In the genomic region with DNA sequence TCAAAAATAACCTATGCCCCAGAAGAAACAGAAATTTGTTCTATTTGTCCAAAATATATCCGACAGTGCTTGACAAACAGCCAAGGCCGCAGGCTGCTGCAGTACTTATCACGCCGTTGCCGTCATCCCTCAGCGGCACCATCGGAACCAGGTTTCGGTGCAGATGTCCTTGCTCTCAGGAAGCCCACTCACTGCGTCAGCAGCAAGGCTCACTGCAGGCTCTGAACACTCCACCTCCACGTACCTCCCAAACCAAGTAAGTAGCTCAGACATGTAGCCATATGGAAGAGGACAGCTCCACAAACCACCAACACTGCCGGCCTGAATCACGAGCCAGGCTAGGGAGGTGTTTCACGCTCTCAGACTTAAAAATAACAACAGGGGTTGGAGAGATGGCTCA, we compare ENCODE assay signal across 17 mouse cellular contexts. TPM values are rescaled to one million over a fixed set of nuclear protein-coding genes. Genes with fewer than 3 reads are reported as not detected.
DNase-seq lines count a peak whose midpoint lies in the region; ATAC-seq lines count a peak whose summit lies in the region.
"Had no signal": no experiment of that assay in that cellular context is flagged by ENCODE, and none has a peak within 500 bp of the region (broad histone marks: within the 10 kb centered on the region; RNA-seq: fewer than 3 reads in every experiment).

No protein-coding gene starts in this region.

- ATAC-seq in liver, embryonic 11.5 days (replicated peaks; ENCODE audit: low FRiP score): no peak
- ATAC-seq: forebrain, embryonic 13.5 days; inflammation-experienced regulatory T-cells, adult 6 months; midbrain, embryonic 15.5 days; Patski had no signal

- no peaks in the 10 kb centered on the region for H3K36me3 ChIP-seq in liver, embryonic 11.5 days (ENCODE audit: control insufficient read depth, insufficient read depth, low read length)
- H3K36me3 ChIP-seq: embryonic facial prominence, embryonic 13.5 days; midbrain, embryonic 15.5 days; neural tube, embryonic 15.5 days had no signal

- H3K4me3 ChIP-seq in liver, embryonic 11.5 days (ENCODE audit: low read depth, low read length): no peak overlapping the region
- H3K4me3 ChIP-seq: embryonic facial prominence, embryonic 13.5 days; forebrain, embryonic 13.5 days; midbrain, embryonic 15.5 days; neural tube, embryonic 15.5 days had no signal

- H3K4me2 ChIP-seq in liver, embryonic 11.5 days: no peak overlapping the region
- H3K4me2 ChIP-seq: embryonic facial prominence, embryonic 13.5 days; forebrain, embryonic 13.5 days; midbrain, embryonic 15.5 days; neural tube, embryonic 15.5 days had no signal

- no peaks in the 10 kb centered on the region for H3K27me3 ChIP-seq in liver, embryonic 11.5 days (replicated peaks; ENCODE audit: control insufficient read depth, insufficient read depth, low read length)
- H3K27me3 ChIP-seq: CH12.LX; embryonic facial prominence, embryonic 13.5 days; forebrain, embryonic 13.5 days; midbrain, embryonic 15.5 days; neural tube, embryonic 15.5 days; Patski had no signal

- WGBS in liver, embryonic 11.5 days: 91% methylated on average over 13 of the region's 13 CpGs

- DNase-seq in layer of hippocampus, adult 11-12 months (ENCODE audit: low spot score): peak; percentile 78
- DNase-seq in layer of hippocampus, postnatal 10 days (ENCODE audit: low spot score in 2 of 2): no peak
- peak; percentile 63 to 65 for DNase-seq in cerebellum, postnatal 25 days
- DNase-seq in layer of hippocampus, postnatal 36 days: peak; percentile 69 to 70
- DNase-seq in right cerebral cortex, postnatal 36 days (ENCODE audit: low spot score in 2 of 2): peak; percentile 87 to 94
- no peak for DNase-seq in lung, adult 18-20 months
- no peak for DNase-seq in thymus, postnatal 36 days
- DNase-seq in liver, embryonic 11.5 days (ENCODE audit: low spot score): no peak
- DNase-seq: kidney, postnatal 36 days; liver had no signal

- H3K27ac ChIP-seq in liver, embryonic 11.5 days (ENCODE audit: low read depth, low read length): no peak overlapping the region
- H3K27ac ChIP-seq: embryonic facial prominence, embryonic 13.5 days; forebrain, embryonic 13.5 days; midbrain, embryonic 15.5 days; neural tube, embryonic 15.5 days had no signal

- no peak overlapping the region for H3K9ac ChIP-seq in liver, embryonic 11.5 days (ENCODE audit: low read depth, low read length)
- H3K9ac ChIP-seq: embryonic facial prominence, embryonic 13.5 days; forebrain, embryonic 13.5 days; midbrain, embryonic 15.5 days; neural tube, embryonic 15.5 days had no signal

- peaks cover 31% of the 10 kb centered on the region for H3K4me1 ChIP-seq in liver, embryonic 11.5 days (replicated peaks; ENCODE audit: control insufficient read depth, insufficient read depth, low read length)

- H3K9me3 ChIP-seq in liver, embryonic 11.5 days (ENCODE audit: control insufficient read depth, low read length): no peaks in the 10 kb centered on the region
- H3K9me3 ChIP-seq: embryonic facial prominence, embryonic 13.5 days; forebrain, embryonic 13.5 days; midbrain, embryonic 15.5 days; neural tube, embryonic 15.5 days had no signal

RNA-seq across cellular contexts. Expression of gene Fam53b, which starts 24.9 kb away (rescaled TPM):
- 10 to 100 TPM; 17.1 to 17.2 TPM for total RNA-seq in layer of hippocampus, postnatal 10 days (2021)
- total RNA-seq in layer of hippocampus, postnatal 36 days (2021): 10 to 100 TPM; 46.4 to 53.3 TPM
- polyA plus RNA-seq in liver, embryonic 11.5 days (2014; fragmentation: Nextera tagmentation; extraction: Ambion mirVana): 20.1 and 20.4 TPM in 2 replicates

Comparison
In these comparisons a context has a peak if more than half of its experiments do, and no peak if none do; other contexts are left out.
1. DNase-seq: peak in layer of hippocampus, adult 11-12 months (single experiment), cerebellum, postnatal 25 days (2 of 2), layer of hippocampus, postnatal 36 days (2 of 2) and right cerebral cortex, postnatal 36 days (2 of 2); none in layer of hippocampus, postnatal 10 days (0 of 2), lung, adult 18-20 months (0 of 2), thymus, postnatal 36 days (0 of 2) and liver, embryonic 11.5 days (single experiment).